27 mouse cellular contexts compared by ENCODE assay signal in the genomic region with DNA sequence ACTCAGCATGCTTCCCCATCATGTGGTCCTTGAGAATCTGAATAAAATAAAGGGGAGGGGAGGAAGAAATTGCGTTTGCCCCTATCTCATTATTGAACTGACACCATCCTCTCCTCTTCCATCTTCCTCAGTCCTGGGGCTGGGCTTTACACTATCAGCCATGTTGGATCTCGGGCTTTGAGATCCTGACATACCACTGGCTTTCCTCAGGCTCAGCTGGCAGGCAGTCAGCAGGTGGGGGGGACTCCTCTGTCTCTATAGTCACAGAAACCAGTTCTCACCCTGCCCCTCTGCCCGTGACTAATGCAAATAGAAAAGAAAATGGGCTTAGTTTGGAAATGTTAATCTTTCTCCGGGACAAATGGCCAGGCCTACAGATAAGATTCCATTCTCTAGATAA. TPM values are rescaled to one million over a fixed set of nuclear protein-coding genes. Genes with fewer than 3 reads are reported as not detected.
DNase-seq lines count a peak whose midpoint lies in the region; ATAC-seq and TF ChIP-seq lines count a peak whose summit lies in the region.
"Had no signal": no experiment of that assay in that cellular context is flagged by ENCODE, and none has a peak within 500 bp of the region (broad histone marks: within the 10 kb centered on the region; RNA-seq: fewer than 3 reads in every experiment).

No protein-coding gene starts in this region.

- DNase-seq in embryo, embryonic 10.5 days (ENCODE audit: low spot score) = peak; percentile 27
- DNase-seq in embryo, embryonic 9.5 days (ENCODE audit: extremely low spot score) = no peak
- no peak for DNase-seq in hindbrain, embryonic 11.5 days (ENCODE audit: low spot score)
- DNase-seq in retina, postnatal 1 day = peak; percentile 18
- DNase-seq in retina, embryonic 14.5 days (ENCODE audit: low spot score) = no peak
- DNase-seq: adrenal gland, adult 2 months; cerebellum, adult 8-10 months; cerebellum, postnatal 25 days; gastrocnemius, adult 2 months; gastrocnemius, postnatal 36 days; heart, adult 2 months; heart, postnatal 10 days; kidney, adult 18-20 months; kidney, postnatal 25 days; right cerebral cortex, postnatal 14 days; thymus, postnatal 4 days had no signal

- no peaks in the 10 kb centered on the region for H3K9me3 ChIP-seq in hindbrain, embryonic 11.5 days (ENCODE audit: control insufficient read depth, low read length)
- H3K9me3 ChIP-seq in hindbrain, embryonic 12.5 days (replicated peaks) = no peaks in the 10 kb centered on the region
- no peaks in the 10 kb centered on the region for H3K9me3 ChIP-seq in intestine, postnatal 0 days (ENCODE audit: control insufficient read depth)
- H3K9me3 ChIP-seq: heart, embryonic 13.5 days; kidney, embryonic 15.5 days; limb, embryonic 13.5 days; lung, embryonic 15.5 days; neural tube, embryonic 13.5 days had no signal

- no peak for ATAC-seq in hindbrain, embryonic 11.5 days (ENCODE audit: low FRiP score)
- no peak for ATAC-seq in hindbrain, embryonic 12.5 days (ENCODE audit: low FRiP score)
- ATAC-seq in intestine, postnatal 0 days = no peak
- ATAC-seq: activated CD4-positive, CD25-positive, alpha-beta regulatory T cell, adult 4 months; forebrain, embryonic 16.5 days; inflammation-experienced regulatory T-cells, adult 6 months had no signal

- H3K4me3 ChIP-seq in hindbrain, embryonic 11.5 days (ENCODE audit: low read depth, low read length) = no peak overlapping the region
- no peak overlapping the region for H3K4me3 ChIP-seq in hindbrain, embryonic 12.5 days
- H3K4me3 ChIP-seq in intestine, postnatal 0 days (ENCODE audit: low read depth, low read length) = no peak overlapping the region
- H3K4me3 ChIP-seq: gastrocnemius, adult 2 months; heart, adult 2 months; heart, embryonic 13.5 days; kidney, embryonic 15.5 days; limb, embryonic 13.5 days; lung, embryonic 15.5 days; neural tube, embryonic 13.5 days had no signal

- WGBS in hindbrain, embryonic 11.5 days = 20% methylated on average over 4 of the region's 4 CpGs
- 21% methylated on average over 4 of the region's 4 CpGs for WGBS in hindbrain, embryonic 12.5 days
- WGBS in intestine, postnatal 0 days = 37% methylated on average over 4 of the region's 4 CpGs

- no peak overlapping the region for H3K4me2 ChIP-seq in hindbrain, embryonic 11.5 days (replicated peaks; ENCODE audit: low read depth, low read length)
- no peak overlapping the region for H3K4me2 ChIP-seq in hindbrain, embryonic 12.5 days (replicated peaks)
- no peak overlapping the region for H3K4me2 ChIP-seq in intestine, postnatal 0 days (replicated peaks; ENCODE audit: low read depth)
- H3K4me2 ChIP-seq: heart, embryonic 13.5 days; kidney, embryonic 15.5 days; limb, embryonic 13.5 days; liver, embryonic 11.5 days; lung, embryonic 15.5 days; neural tube, embryonic 13.5 days had no signal

- TF ChIP-seq CTCF in intestine, postnatal 0 days (IDR thresholded peaks at IDR 0.05; ENCODE audit: low read depth) = no peak

- H3K27ac ChIP-seq in hindbrain, embryonic 11.5 days (ENCODE audit: low read depth, low read length) = 0 out of 2 replicates have a peak overlapping the region, but pooled peaks have one; percentile 24
- H3K27ac ChIP-seq in hindbrain, embryonic 12.5 days = no peak overlapping the region
- H3K27ac ChIP-seq in intestine, postnatal 0 days (ENCODE audit: low read depth, low read length) = no peak overlapping the region
- H3K27ac ChIP-seq: gastrocnemius, adult 2 months; heart, adult 2 months; heart, embryonic 13.5 days; kidney, embryonic 15.5 days; limb, embryonic 13.5 days; lung, embryonic 15.5 days; neural tube, embryonic 13.5 days had no signal

- H3K36me3 ChIP-seq in hindbrain, embryonic 11.5 days (ENCODE audit: control insufficient read depth, insufficient read depth, low read length) = no peaks in the 10 kb centered on the region
- no peaks in the 10 kb centered on the region for H3K36me3 ChIP-seq in hindbrain, embryonic 12.5 days
- no peaks in the 10 kb centered on the region for H3K36me3 ChIP-seq in intestine, postnatal 0 days (ENCODE audit: control insufficient read depth, insufficient read depth)
- H3K36me3 ChIP-seq: heart, embryonic 13.5 days; kidney, embryonic 15.5 days; limb, embryonic 13.5 days; lung, embryonic 15.5 days; neural tube, embryonic 13.5 days had no signal

- H3K4me1 ChIP-seq in hindbrain, embryonic 11.5 days (replicated peaks; ENCODE audit: control insufficient read depth, insufficient read depth, low read length) = peaks cover 3% of the 10 kb centered on the region
- H3K4me1 ChIP-seq in hindbrain, embryonic 12.5 days = peaks cover 36% of the 10 kb centered on the region
- H3K4me1 ChIP-seq in intestine, postnatal 0 days (replicated peaks; ENCODE audit: control insufficient read depth, insufficient read depth, low read length) = 0 out of 2 replicates have a peak, but pooled peaks cover 4% of the 10 kb centered on the region

- no peak overlapping the region for H3K9ac ChIP-seq in hindbrain, embryonic 11.5 days (ENCODE audit: low read depth, low read length)
- no peak overlapping the region for H3K9ac ChIP-seq in hindbrain, embryonic 12.5 days
- H3K9ac ChIP-seq in intestine, postnatal 0 days (ENCODE audit: low read depth, low read length) = no peak overlapping the region
- H3K9ac ChIP-seq: heart, embryonic 13.5 days; kidney, embryonic 15.5 days; limb, embryonic 13.5 days; lung, embryonic 15.5 days; neural tube, embryonic 13.5 days had no signal

- H3K27me3 ChIP-seq in hindbrain, embryonic 11.5 days (ENCODE audit: control insufficient read depth, insufficient read depth, low read length) = no peaks in the 10 kb centered on the region; the same call in 1 of the 2 replicates
- H3K27me3 ChIP-seq in hindbrain, embryonic 12.5 days = 0 out of 2 replicates have a peak, but pooled peaks cover 3% of the 10 kb centered on the region
- H3K27me3 ChIP-seq in intestine, postnatal 0 days (replicated peaks; ENCODE audit: control insufficient read depth, insufficient read depth, low read length) = no peaks in the 10 kb centered on the region
- H3K27me3 ChIP-seq: heart, embryonic 13.5 days; kidney, embryonic 15.5 days; limb, embryonic 13.5 days; lung, embryonic 15.5 days; neural tube, embryonic 13.5 days had no signal

RNA-seq across cellular contexts. Expression of a gene that starts 15.6 kb away (rescaled TPM):
- polyA plus RNA-seq in hindbrain, embryonic 11.5 days (2014; fragmentation: Nextera tagmentation; extraction: Ambion mirVana) = 14.3 and 18.4 TPM in 2 replicates
- 25.6 and 27.8 TPM in 2 replicates for polyA plus RNA-seq in hindbrain, embryonic 12.5 days (2016; fragmentation: Nextera tagmentation; extraction: Ambion mirVana)
- 0.78 and 0.89 TPM in 2 replicates for polyA plus RNA-seq in intestine, postnatal 0 days (2015; fragmentation: Nextera tagmentation; extraction: Ambion mirVana)
- polyA plus RNA-seq: activated CD4-positive, CD25-positive, alpha-beta regulatory T cell, adult 4 months; inflammation-experienced regulatory T-cells, adult 6 months had no signal

Comparison
In these comparisons a context has a peak if more than half of its experiments do, and no peak if none do; other contexts are left out.
1. DNase-seq: peak in embryo, embryonic 10.5 days (single experiment) and retina, postnatal 1 day (single experiment); none in embryo, embryonic 9.5 days (single experiment), hindbrain, embryonic 11.5 days (single experiment) and retina, embryonic 14.5 days (single experiment).